Mouse (Mus musculus): ENCODE measurements around the gene Tmem39a.

Tmem39a gene

DNA sequence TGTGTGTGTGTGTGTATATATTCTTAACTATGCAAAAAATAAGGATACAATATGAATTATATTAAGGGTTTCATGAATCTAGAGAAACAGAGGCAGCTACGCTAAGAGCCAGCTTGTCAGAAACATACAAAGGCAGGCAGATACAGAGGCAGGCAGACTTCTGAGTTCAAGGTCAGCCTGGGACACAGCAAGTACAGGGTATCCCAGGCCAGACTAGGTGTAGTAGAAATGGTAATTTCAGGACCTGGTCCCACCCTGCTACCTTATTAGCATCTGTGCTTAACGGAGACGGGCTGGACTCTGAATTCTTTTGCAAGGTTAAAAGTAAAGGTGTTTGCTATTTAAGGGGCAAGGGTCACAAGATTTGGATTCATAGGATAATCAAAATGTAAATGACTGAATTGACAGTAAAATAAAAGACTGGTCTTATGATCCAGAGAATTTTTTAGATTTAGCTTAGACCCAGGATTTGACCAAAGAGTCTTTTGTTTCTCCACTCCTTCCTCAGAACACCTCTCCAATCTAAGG is at the start of gene Tmem39a:
Gene Tmem39a, plus strand, starts transcription at position 478 of the 528 bp plus-strand sequence.
- no peak for DNase-seq

GRCm38 (mm10) chr16:38510846-38511245 is 47.7 kb upstream of the Tmem39a start:
- DNase-seq = no peak

GRCm38 (mm10) chr16:38519140-38519539 is 39.4 kb upstream of the Tmem39a start:
- no peak for DNase-seq

GRCm38 (mm10) chr16:38521211-38521987 is 37.1 kb upstream of the Tmem39a start:
- DNase-seq = no peak

- DNase-seq = peak; percentile 95
These were observed 36.1 kb upstream of the Tmem39a start, which contains the start of gene Timmdc1 for GRCm38 (mm10) chr16:38522129-38523084. Gene Timmdc1, minus strand, starts transcription at chr16:38522663.

DNA sequence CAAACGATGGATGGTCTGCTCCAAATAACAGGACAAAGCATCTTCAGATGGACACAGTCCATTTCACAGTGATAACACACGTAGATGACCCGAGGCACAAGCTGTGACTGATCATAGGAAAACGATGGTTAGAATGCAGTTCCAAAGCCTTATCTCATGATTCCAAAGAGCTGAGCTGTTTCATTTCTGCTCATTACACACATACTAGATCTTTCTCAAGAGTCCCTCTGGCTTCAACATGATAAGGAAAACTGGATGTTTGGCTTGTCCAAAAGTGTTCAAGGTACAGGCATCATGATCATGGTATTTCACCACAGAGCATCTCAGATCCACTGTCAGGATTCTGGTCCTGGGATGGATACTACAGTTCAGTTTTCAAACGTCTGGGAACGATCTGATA is 32.2 kb upstream of the Tmem39a start:
- DNase-seq = no peak

DNA sequence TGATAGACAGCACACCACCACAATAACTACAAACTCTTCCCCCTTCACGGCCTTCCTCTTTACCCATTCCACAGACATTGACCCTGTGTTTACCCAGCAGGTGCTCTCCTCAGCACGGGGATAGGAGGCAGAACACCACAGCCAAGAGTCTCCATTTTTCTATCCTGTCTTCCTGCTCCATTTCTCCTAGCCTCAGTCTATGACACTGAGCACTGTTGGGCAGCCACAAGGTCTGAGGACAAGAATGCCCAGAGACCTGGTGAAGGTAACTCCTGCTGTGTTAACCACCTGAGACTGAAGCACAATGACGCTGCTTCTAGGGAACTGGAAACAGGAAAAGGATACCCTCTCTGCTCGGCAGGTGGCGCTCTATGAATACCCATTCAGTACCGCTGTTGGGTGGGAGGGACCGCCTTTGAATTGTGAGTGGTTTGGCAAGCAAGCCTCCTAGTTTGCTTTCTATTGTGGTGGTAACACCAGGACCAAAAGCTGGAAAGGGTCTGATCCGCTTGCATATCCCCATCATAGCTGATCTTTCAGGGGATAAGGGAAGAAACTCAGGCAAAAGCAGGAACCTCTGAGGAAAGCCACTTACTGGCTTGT is 21.9 kb upstream of the Tmem39a start:
- DNase-seq = peak; percentile 87

DNA sequence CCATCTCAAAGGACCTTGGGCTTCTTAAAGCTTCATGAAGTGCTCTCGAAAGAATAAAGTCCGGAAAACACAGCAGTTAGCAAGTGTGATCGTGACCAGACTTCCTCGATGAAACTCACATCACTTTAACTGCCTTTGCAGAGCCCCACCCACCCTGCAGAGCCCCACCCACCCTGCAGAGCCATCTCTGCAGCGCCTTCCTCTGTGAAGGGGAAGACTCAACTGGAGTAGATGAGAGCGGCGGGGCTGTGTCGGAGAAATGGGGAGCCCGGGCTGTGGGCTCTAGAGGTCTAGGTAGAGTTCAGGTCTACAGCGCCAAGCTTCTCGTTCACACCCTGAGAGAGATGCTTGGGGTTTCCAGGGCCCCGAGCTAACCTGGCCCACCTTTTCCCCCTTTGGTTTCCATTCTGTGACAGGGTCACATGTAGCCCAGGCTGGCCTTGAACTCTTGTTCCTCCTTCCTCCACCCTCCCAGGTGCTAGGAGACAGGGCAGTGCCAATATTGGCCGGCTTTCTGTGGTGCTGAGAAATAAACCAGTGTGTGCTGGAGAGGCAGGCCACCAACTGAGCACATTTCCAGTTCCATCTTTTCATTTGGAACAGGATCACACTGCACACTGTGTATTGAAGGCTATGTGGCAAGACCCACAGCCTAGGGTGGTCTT is 19.6 kb upstream of the Tmem39a start:
- no peak for DNase-seq

GRCm38 (mm10) chr16:38548000-38548399 is 10.5 kb upstream of the Tmem39a start:
- DNase-seq = no peak

DNA sequence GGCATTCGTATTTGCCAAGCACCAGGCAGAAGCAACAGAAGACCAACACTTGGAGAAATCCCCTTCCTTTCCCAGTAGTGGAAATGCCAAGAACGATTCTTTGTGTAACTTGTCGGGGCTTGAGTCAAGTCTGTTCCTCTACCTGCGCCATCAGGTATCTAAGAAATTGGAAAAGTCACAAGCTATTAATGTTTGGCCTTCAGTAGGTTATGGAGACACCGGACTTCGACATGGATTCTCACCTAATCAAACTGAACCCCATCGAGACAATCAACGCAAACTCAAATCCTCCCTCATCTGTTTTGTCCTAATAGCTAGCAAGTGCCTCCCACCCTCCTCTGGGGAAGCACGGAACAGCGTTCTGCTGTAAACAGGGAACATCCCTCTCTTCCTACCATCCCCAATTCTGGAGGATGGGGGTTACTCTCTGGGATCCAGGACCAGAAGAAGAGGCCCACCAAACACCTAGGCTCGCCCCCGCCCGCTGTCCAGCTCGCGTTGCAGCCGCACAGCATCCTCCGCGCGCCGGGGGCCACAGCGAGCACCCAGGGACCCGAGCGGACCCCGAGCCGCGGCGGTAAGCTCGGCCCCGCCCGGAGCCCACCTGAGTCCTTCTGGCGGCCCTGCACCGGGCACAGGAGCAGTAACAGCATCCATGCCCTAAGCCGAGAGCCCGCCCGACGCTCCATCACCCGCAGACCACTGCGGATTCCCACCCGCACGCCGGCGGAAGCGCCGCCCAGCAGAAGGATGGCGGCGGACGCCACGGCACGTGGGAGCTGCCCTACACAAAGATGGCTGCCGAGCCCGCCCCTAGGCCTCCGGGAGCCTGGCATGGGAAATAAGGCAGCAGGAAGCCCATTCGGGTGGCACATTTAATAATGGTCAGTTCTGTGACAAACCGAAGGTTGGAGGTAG is 8.8 kb upstream of the Tmem39a start, which contains the start of gene Poglut1:
Gene Poglut1, minus strand, starts transcription at position 780 of the 918 bp plus-strand sequence.
- DNase-seq = peak; percentile 76

- no peak for DNase-seq
These were observed 2.5 kb upstream of the Tmem39a start for GRCm38 (mm10) chr16:38555988-38556387.

- peak; percentile 96 for DNase-seq
These were observed 3.9 kb downstream of the Tmem39a start for GRCm38 (mm10) chr16:38562131-38562967.

GRCm38 (mm10) chr16:38562968-38563327 is 4.5 kb downstream of the Tmem39a start:
- DNase-seq = no peak

DNA sequence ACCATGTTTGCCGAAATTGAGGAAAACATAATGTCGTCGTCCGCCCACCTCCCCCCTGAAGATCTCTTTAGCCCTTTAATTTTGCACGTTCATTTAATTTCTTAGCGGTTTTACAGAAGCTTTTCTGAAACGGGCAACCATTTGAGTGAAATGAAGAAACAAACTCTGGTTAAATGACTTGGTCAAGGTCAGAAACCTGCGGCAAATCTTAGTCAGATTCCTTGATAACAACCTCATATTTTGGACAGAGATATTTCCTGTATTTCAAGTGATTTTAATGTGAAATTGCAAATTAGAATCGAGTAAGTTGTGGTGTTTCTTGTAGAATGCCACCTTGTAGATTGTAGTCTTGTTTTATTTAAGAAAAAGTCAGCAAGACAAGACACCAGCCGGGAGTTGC is 5.0 kb downstream of the Tmem39a start:
- DNase-seq = no peak

- no peak for DNase-seq
These were observed 9.7 kb downstream of the Tmem39a start for GRCm38 (mm10) chr16:38568192-38568591.

DNA sequence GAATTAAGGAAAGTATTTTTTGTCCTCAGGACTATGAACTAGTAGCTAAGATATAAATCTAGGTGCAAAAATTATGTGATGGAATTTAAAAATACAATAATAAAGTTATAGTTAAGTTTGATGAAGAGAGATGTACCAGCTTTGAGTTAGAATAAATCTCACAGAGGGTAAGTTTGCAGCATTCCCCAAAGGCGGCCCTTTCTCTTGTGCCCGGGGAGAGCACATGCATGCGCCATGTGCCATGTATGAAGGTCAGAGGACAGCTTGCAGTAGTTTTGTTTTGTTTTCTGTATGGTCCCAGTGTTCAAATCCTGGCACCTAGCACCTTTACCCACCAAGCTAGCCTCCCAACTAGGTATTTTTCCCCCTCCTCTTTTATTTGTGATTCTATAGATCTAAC is 13.0 kb downstream of the Tmem39a start:
- no peak for DNase-seq

- no peak for DNase-seq
These were observed 26.3 kb downstream of the Tmem39a start for GRCm38 (mm10) chr16:38584761-38585160.

DNA sequence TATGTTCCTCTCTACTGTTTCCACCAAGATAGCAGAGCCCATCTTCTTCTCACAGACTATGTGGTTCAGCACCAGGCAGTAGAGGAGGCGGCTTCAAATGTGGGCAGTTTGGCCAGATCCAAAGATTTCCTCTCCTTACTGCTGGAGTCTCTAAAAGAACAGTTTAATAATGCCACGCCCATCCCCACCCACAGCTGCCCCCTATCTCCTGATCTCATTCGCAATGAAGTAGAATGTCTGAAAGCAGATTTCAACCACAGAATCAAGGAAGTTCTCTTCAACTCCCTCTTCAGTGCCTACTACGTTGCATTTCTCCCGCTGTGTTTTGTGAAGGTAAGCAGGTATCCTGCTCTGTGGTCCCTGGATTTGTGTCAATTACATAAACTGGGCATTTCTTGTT is 26.7 kb downstream of the Tmem39a start:
- DNase-seq = no peak

GRCm38 (mm10) chr16:38587163-38587562 is 28.7 kb downstream of the Tmem39a start:
- DNase-seq = no peak

DNA sequence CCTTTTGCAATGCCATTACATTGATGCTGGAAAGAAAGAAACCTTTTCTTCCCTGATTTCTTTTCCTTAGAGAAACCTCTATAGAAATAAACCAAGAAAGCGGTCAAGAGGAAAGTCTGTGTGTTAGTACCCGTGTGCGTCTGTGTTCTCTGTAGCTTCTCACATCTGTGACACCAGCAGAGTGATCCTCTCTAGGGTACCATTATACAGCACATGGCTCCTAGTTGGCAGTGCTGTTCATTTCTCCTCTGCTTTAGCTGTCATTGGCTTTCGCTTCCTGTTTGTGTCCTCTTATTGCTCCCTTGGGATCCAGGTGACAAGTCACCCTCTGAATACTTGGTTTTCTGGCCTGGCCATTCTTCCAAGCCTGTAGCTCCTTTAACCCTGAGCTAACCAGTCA is 29.1 kb downstream of the Tmem39a start:
- no peak for DNase-seq
